Mouse (Mus musculus): Measurements from ENCODE around the gene Pfkfb2. TPM values are rescaled to one million over a fixed set of nuclear protein-coding genes. Genes with fewer than 3 reads are reported as not detected.

Gene Pfkfb2
- polyA plus RNA-seq, 1 experiment from 2014 or later: 12.1 TPM

Other genes starting within 250 kb of the Pfkfb2 start
- 0.09 TPM in 1 of 2 replicates, not detected in the other for gene Zp3r, start 99.6 kb downstream of the Pfkfb2 start, polyA plus RNA-seq (2015; fragmentation: Nextera tagmentation; extraction: Ambion mirVana)
- 3.4 and 4.1 TPM in 2 replicates for gene C4bp, start 67.6 kb downstream of the Pfkfb2 start, polyA plus RNA-seq (2015; fragmentation: Nextera tagmentation; extraction: Ambion mirVana)
- gene Gm29427, start 13.5 kb downstream of the Pfkfb2 start, polyA plus RNA-seq (2015; fragmentation: Nextera tagmentation; extraction: Ambion mirVana): 0.07 TPM in 1 of 2 replicates, not detected in the other
- gene Yod1, start 11.9 kb downstream of the Pfkfb2 start, polyA plus RNA-seq (2015; fragmentation: Nextera tagmentation; extraction: Ambion mirVana): 8.5 and 9.9 TPM in 2 replicates
- gene AA986860, start 2.7 kb upstream of the Pfkfb2 start, polyA plus RNA-seq (2015; fragmentation: Nextera tagmentation; extraction: Ambion mirVana): 74.7 and 81.2 TPM in 2 replicates
- 0.10 and 0.20 TPM in 2 replicates for gene Fcamr, start 71.6 kb upstream of the Pfkfb2 start, polyA plus RNA-seq (2015; fragmentation: Nextera tagmentation; extraction: Ambion mirVana)
- gene Pigr, start 97.4 kb upstream of the Pfkfb2 start, polyA plus RNA-seq (2015; fragmentation: Nextera tagmentation; extraction: Ambion mirVana): 3.9 and 4.9 TPM in 2 replicates
- 3.1 and 4.3 TPM in 2 replicates for gene Fcmr, start 136.4 kb upstream of the Pfkfb2 start, polyA plus RNA-seq (2015; fragmentation: Nextera tagmentation; extraction: Ambion mirVana)
- not detected in 2 replicates for gene Il24, start 158.2 kb upstream of the Pfkfb2 start, polyA plus RNA-seq (2015; fragmentation: Nextera tagmentation; extraction: Ambion mirVana)
- gene Il20, start 182.2 kb upstream of the Pfkfb2 start, polyA plus RNA-seq (2015; fragmentation: Nextera tagmentation; extraction: Ambion mirVana): not detected in 2 replicates
- 0.20 TPM in 1 of 2 replicates, not detected in the other for gene Il19, start 210.9 kb upstream of the Pfkfb2 start, polyA plus RNA-seq (2015; fragmentation: Nextera tagmentation; extraction: Ambion mirVana)

Measured in intestine, embryonic 16.5 days (tissue).